In the genomic region with DNA sequence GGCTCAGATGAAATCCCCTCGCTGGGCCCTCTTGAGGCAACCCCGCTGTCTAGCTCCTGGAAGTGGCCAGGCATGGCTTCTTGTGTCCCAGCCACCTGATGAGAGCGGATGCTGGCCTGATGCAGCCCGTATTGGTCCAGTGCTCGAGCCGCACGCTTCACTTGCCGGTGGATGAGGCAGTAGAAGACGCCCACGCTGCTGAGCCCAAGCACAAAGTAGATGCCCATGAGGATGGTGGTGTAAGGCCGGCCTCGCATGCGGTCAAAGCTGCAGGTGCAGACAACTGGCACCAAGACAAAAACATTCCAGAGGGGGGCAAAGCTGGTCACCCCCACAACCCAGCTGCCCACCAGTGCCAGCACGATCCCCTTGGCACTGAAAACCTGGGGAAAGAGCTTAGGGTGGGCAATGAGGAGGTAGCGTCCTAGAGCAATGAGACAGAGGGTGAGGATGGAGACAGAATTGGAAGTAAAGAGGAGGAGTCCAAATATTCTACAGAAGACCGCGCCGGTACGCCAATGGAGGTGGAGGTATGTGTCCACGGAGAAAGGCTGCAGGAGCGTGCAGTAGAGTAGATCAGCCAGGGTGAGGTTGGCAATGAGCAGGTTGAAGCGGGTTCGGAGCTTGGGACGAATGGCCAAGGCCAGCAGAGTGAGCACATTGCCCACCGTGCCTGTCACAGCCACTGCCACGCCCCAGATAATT, we compare ENCODE assay signal across 1 mouse cellular context.
TF ChIP-seq lines count a peak whose summit lies in the region.

No protein-coding gene starts in this region.

TF ChIP-seq in ES-E14, 5 proteins besides CTCF, POLR2A, EP300 and RAD21:
- TF ChIP-seq CHD2 (IDR thresholded peaks at IDR 0.05; ENCODE audit: low read depth, low read length), result no peak
- TF ChIP-seq HCFC1 (IDR thresholded peaks at IDR 0.05; ENCODE audit: borderline replicate concordance, insufficient read depth, low read length), result no peak
- no peak for TF ChIP-seq MAFK (IDR thresholded peaks at IDR 0.05; ENCODE audit: insufficient read depth, low read depth, low read length)
- TF ChIP-seq ZNF384 (IDR thresholded peaks at IDR 0.05; ENCODE audit: low read depth, low read length), result no peak
- TF ChIP-seq ZC3H11A (IDR thresholded peaks at IDR 0.05; ENCODE audit: borderline replicate concordance, low read depth, low read length), result no peak
